Comparison of ENCODE assay signal across 33 mouse cellular contexts in genomic region chr3:59102146-59102545, GRCm38 (mm10). TPM values are rescaled to one million over a fixed set of nuclear protein-coding genes. Genes with fewer than 3 reads are reported as not detected.
"Had no signal": no experiment of that assay in that cellular context is flagged by ENCODE, and none has a peak within 500 bp of the region (broad histone marks: within the 10 kb centered on the region; RNA-seq: fewer than 3 reads in every experiment).

No protein-coding gene starts in this region.

- H3K4me2 ChIP-seq: heart, embryonic 13.5 days; heart, embryonic 15.5 days; hindbrain, embryonic 12.5 days; hindbrain, embryonic 14.5 days; kidney, embryonic 15.5 days; limb, embryonic 13.5 days; limb, embryonic 15.5 days had no signal

- H3K4me3 ChIP-seq: gastrocnemius, adult 2 months; heart, adult 2 months; heart, embryonic 13.5 days; heart, embryonic 15.5 days; hindbrain, embryonic 10.5 days; hindbrain, embryonic 12.5 days; kidney, embryonic 15.5 days; limb, embryonic 13.5 days; limb, embryonic 15.5 days had no signal

- DNase-seq: gastrocnemius, adult 2 months; gastrocnemius, postnatal 10 days; gastrocnemius, postnatal 25 days; heart, adult 2 months; heart, postnatal 14 days; heart, postnatal 36 days; kidney, adult 11 months; kidney, adult 2 months; kidney, adult 9 months; kidney, postnatal 14 days; kidney, postnatal 36 days; layer of hippocampus, adult 9-11 months; layer of hippocampus, postnatal 36 days; left cerebral cortex, postnatal 4 days had no signal

- H3K36me3 ChIP-seq: heart, embryonic 13.5 days; heart, embryonic 15.5 days; hindbrain, embryonic 10.5 days; hindbrain, embryonic 12.5 days; kidney, embryonic 15.5 days; limb, embryonic 13.5 days; limb, embryonic 15.5 days had no signal

- ATAC-seq: hindbrain, embryonic 16.5 days; intestine, embryonic 16.5 days had no signal

- H3K27ac ChIP-seq: gastrocnemius, adult 2 months; heart, adult 2 months; heart, embryonic 13.5 days; heart, embryonic 15.5 days; hindbrain, embryonic 10.5 days; hindbrain, embryonic 12.5 days; hindbrain, embryonic 14.5 days; kidney, embryonic 15.5 days; kidney, postnatal 0 days; limb, embryonic 13.5 days; limb, embryonic 15.5 days had no signal

- H3K4me1 ChIP-seq: kidney, embryonic 15.5 days; limb, embryonic 13.5 days; limb, embryonic 15.5 days had no signal

- H3K9me3 ChIP-seq: heart, embryonic 13.5 days; heart, embryonic 15.5 days; hindbrain, embryonic 10.5 days; hindbrain, embryonic 12.5 days; kidney, embryonic 15.5 days; limb, embryonic 13.5 days; limb, embryonic 15.5 days had no signal

- H3K27me3 ChIP-seq: heart, embryonic 13.5 days; heart, embryonic 15.5 days; hindbrain, embryonic 12.5 days; kidney, embryonic 15.5 days; limb, embryonic 13.5 days; limb, embryonic 15.5 days had no signal

- H3K9ac ChIP-seq: heart, embryonic 13.5 days; heart, embryonic 15.5 days; hindbrain, embryonic 12.5 days; hindbrain, embryonic 14.5 days; kidney, embryonic 15.5 days; limb, embryonic 13.5 days; limb, embryonic 15.5 days had no signal

RNA-seq across cellular contexts. Expression of gene Gpr171, which starts 0.5 kb away (rescaled TPM):
- total RNA-seq: gastrocnemius, adult 2 months; gastrocnemius, postnatal 25 days; layer of hippocampus, adult 18-20 months; layer of hippocampus, adult 8-10 months; layer of hippocampus, postnatal 14 days; layer of hippocampus, postnatal 36 days; left cerebral cortex, adult 18-20 months; left cerebral cortex, adult 8-10 months; left cerebral cortex, postnatal 10 days; left cerebral cortex, postnatal 25 days; left cerebral cortex, postnatal 4 days had no signal
- polyA plus RNA-seq: frontal cortex, adult 2 months had no signal
